Mouse (Mus musculus) liver, embryonic 14 days (tissue): ENCODE data around the gene Cars. TPM values are rescaled to one million over a fixed set of nuclear protein-coding genes. Genes with fewer than 3 reads are reported as not detected.

Experiments used
- polyA plus RNA-seq: library from polyadenylated mRNA; depleted of rRNA; stranded (reverse); fragments of >200 nt; gene quantifications from 2 replicates; pipeline ENCODE4 v1.2.3, GENCODE M21; 2012; rRNA removed

Cars gene
- polyA plus RNA-seq: 36.8 and 43.1 TPM in 2 replicates

GRCm38 (mm10) chr7:143599428-143600230 lies at the start of gene Cars:
Gene Cars, minus strand, starts transcription at chr7:143600090.

GRCm38 (mm10) chr7:143649034-143649768 lies 49.3 kb upstream of the Cars start, which contains the start of gene Tnfrsf22:
Gene Tnfrsf22, minus strand, starts transcription at chr7:143649661.

GRCm38 (mm10) chr7:143628540-143628939 lies 28.6 kb upstream of the Cars start, which contains the start of gene Tnfrsf26:
Gene Tnfrsf26, minus strand, starts transcription at chr7:143628722.

GRCm38 (mm10) chr7:143548976-143549457 lies 50.9 kb downstream of the Cars start, which contains the start of gene Nap1l4:
Gene Nap1l4, minus strand, starts transcription at chr7:143549106.

Other genes starting within 250 kb of the Cars start
- 68.9 and 92.8 TPM in 2 replicates for gene Cdkn1c, start 139.0 kb downstream of the Cars start, polyA plus RNA-seq
- gene Slc22a18, start 126.4 kb downstream of the Cars start, polyA plus RNA-seq: 6.9 and 7.6 TPM in 2 replicates
- 14.9 and 20.6 TPM in 2 replicates for gene Phlda2, start 96.9 kb downstream of the Cars start, polyA plus RNA-seq
- 56.1 and 62.1 TPM in 2 replicates for gene Nap1l4, start 51.0 kb downstream of the Cars start, polyA plus RNA-seq
- gene Tnfrsf26, start 28.6 kb upstream of the Cars start, polyA plus RNA-seq: 0.27 and 0.39 TPM in 2 replicates
- 0.60 and 0.70 TPM in 2 replicates for gene Tnfrsf22, start 49.6 kb upstream of the Cars start, polyA plus RNA-seq
- 0.25 and 0.29 TPM in 2 replicates for gene Tnfrsf23, start 85.8 kb upstream of the Cars start, polyA plus RNA-seq
- gene Osbpl5, start 156.9 kb upstream of the Cars start, polyA plus RNA-seq: 1.6 and 2.0 TPM in 2 replicates
- gene Mrgprg, start 166.9 kb upstream of the Cars start, polyA plus RNA-seq: 0.03 TPM in 1 of 2 replicates, not detected in the other
- 0.19 and 0.29 TPM in 2 replicates for gene Mrgpre, start 184.4 kb upstream of the Cars start, polyA plus RNA-seq
- gene Nadsyn1, start 222.8 kb upstream of the Cars start, polyA plus RNA-seq: 6.7 and 8.1 TPM in 2 replicates
- 50.1 and 55.3 TPM in 2 replicates for gene Dhcr7, start 223.1 kb upstream of the Cars start, polyA plus RNA-seq